Mouse (Mus musculus) ES-Bruce4 (cell line): Measurements from ENCODE around the gene Rbm4b.

Source experiments
- CTCF ChIP-seq: IDR thresholded peaks from one replicate; pipeline ENCODE4 v1.8.1; 2011; ENCODE audit warnings: low read depth, low read length
- EP300 ChIP-seq: IDR thresholded peaks from 2 replicates; pipeline ENCODE4 v1.6.1; 2011; ENCODE audit warnings: low read depth, low read length; ENCODE audit not compliant: insufficient read depth
- POLR2A ChIP-seq: IDR thresholded peaks from one replicate; pipeline ENCODE4 v1.8.1; 2011; ENCODE audit warnings: low read length; ENCODE audit not compliant: insufficient read depth

GRCm38 (mm10) chr19:4756193-4756911 is at the start of gene Rbm4b:
- TF ChIP-seq CTCF (no peak), POLR2A (no peak), EP300 (no peak)
